Mouse (Mus musculus): ENCODE measurements around the gene Taf1c.

The Taf1c gene

DNA sequence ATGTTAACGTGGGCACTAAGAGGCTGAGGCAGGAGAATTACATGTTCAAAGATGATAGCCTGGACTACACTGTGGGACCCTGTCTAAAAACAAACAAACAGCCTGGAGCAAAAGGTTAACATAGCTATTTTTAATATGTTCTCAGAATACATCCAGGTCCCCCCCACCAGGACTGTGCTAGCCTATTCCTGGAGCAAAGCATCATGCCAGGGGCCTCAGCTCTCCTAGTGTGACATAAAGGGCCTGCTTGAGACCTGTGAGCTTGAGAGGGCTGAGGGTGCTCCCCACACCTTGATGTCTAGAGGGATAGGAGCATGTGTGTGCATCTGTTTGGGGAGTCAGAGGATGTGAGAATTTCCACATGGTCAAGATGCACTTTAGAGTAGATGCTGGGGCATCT, 18.7 kb upstream of the Taf1c start:
- in situ Hi-C loops (cut with MboI; ENCODE audit: unreplicated experiment in 2 of 2) = no loop called here

DNA sequence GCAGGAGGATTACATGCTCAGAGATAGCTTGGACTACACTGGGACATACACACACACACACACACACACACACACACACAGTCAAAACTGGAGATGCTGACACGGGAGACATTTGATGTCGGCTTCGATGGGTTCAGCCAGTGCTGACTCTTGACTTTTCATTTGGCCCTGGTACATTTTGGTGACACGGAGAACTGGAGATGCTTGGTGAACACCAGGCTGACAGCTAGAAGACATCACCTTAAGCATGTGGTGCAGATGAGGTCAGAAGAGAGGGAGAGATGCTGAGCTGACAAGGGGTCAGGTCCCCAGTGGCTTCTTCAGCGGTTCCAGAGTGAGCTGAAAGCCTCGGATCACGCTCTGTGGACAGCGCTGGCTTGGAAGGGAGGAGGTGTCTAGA, 18.0 kb upstream of the Taf1c start:
- in situ Hi-C loops (cut with MboI; ENCODE audit: unreplicated experiment in 2 of 2) = no loop called here

DNA sequence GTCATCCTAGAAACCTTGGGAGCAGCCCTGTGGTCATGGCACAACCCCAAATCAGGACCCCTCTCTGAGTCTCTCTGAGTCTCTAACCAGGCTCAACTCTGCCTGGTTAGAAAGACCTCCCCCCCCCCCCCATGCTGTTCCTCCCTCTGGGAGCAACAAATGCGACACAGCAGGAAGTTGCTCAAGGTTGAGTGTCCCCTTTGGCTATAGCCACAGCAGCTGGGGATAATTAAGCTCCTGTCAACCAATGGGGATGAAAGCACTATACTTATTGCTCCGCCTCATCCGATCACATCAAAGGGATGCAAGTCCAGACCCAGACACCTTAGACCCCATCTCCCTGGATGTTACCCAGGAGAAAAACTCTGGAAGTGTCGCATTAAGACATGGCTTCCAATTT, 17.5 kb upstream of the Taf1c start:
- in situ Hi-C loops (cut with MboI; ENCODE audit: unreplicated experiment in 2 of 2) = no loop called here

GRCm38 (mm10) chr8:119620848-119621465, 15.9 kb upstream of the Taf1c start:
- in situ Hi-C loops (cut with MboI; ENCODE audit: unreplicated experiment in 2 of 2) = no loop called here

GRCm38 (mm10) chr8:119620116-119620840, 15.3 kb upstream of the Taf1c start:
- in situ Hi-C loops (cut with MboI; ENCODE audit: unreplicated experiment in 2 of 2) = no loop called here

- in situ Hi-C loops (cut with MboI; ENCODE audit: unreplicated experiment in 2 of 2) = no loop called here
Observed at GRCm38 (mm10) chr8:119618887-119619286, 13.9 kb upstream of the Taf1c start.

- in situ Hi-C loops (cut with MboI; ENCODE audit: unreplicated experiment in 2 of 2) = no loop called here
Observed at GRCm38 (mm10) chr8:119617586-119617985, 12.6 kb upstream of the Taf1c start.

DNA sequence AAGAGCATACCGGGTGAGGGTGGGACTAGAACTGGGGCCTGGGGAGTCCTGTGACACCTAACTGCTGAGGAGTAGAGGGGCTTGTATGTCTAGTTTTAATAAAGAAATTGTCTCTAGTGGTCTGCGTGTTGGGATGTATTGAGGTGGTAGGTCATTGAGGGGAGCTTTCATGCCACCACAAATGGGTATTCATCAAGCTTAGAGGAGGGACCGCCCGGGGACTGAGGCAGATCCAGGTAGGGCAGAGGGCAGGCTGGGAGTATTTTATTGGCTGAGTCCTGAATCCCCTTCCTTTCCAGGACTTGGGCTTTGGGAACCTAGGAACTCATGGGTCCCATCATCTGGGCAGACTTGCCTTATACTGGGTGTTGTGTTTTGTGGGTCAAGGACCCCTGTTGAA, 11.8 kb upstream of the Taf1c start:
- in situ Hi-C loops (cut with MboI; ENCODE audit: unreplicated experiment in 2 of 2) = no loop called here

- in situ Hi-C loops (cut with MboI; ENCODE audit: unreplicated experiment in 2 of 2) = no loop called here
Observed at GRCm38 (mm10) chr8:119616358-119616757, 11.3 kb upstream of the Taf1c start.

GRCm38 (mm10) chr8:119615096-119615495, 10.1 kb upstream of the Taf1c start:
- in situ Hi-C loops (cut with MboI; ENCODE audit: unreplicated experiment in 2 of 2) = no loop called here

- in situ Hi-C loops (cut with MboI; ENCODE audit: unreplicated experiment in 2 of 2) = no loop called here
Observed at GRCm38 (mm10) chr8:119612471-119612870, 7.4 kb upstream of the Taf1c start, which contains the start of gene Adad2. Gene Adad2, plus strand, starts transcription at chr8:119612747.

DNA sequence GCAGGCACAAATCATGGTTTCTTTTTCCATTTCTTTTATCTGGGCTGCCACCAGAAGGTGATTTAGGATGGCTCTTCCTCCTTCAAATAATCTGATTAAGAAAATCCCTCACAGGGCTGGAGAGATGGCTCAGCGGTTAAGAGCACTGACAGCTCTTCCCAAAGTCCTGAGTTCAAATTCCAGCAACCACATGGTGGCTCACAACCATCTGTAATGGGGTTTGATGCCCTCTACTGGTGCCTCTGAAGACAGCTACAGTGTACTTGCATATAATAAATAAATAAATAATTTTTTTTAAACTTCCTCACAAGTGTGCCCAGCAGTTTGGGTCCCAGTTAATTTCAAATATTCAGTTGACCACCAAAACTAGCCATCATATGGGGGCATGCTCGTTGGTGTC, 1.2 kb upstream of the Taf1c start:
- in situ Hi-C loops (cut with MboI; ENCODE audit: unreplicated experiment in 2 of 2) = loop anchor here (5.0 to 10.0 kb wide), 7 partner anchors 49 to 221 kb away; partner anchors contain the start of gene Mbtps1 (in 1 of the 2)

GRCm38 (mm10) chr8:119604398-119604803, 621 bp downstream of the Taf1c start:
- in situ Hi-C loops (cut with MboI; ENCODE audit: unreplicated experiment in 2 of 2) = loop anchor here (10.0 kb wide), 2 partner anchors 80 to 220 kb away; no protein-coding TSS in a partner anchor

- in situ Hi-C loops (cut with MboI; ENCODE audit: unreplicated experiment in 2 of 2) = loop anchor here (10.0 kb wide), 2 partner anchors 79 to 219 kb away; no protein-coding TSS in a partner anchor
Observed at GRCm38 (mm10) chr8:119603771-119604170, 1.3 kb downstream of the Taf1c start.

GRCm38 (mm10) chr8:119591456-119591855, 13.6 kb downstream of the Taf1c start:
- in situ Hi-C loops (cut with MboI; ENCODE audit: unreplicated experiment in 2 of 2) = loop anchor here in 1 of 2 experiments (5.0 kb wide), 1 partner anchor 34 kb away; the partner anchor contains the start of gene Mbtps1

DNA sequence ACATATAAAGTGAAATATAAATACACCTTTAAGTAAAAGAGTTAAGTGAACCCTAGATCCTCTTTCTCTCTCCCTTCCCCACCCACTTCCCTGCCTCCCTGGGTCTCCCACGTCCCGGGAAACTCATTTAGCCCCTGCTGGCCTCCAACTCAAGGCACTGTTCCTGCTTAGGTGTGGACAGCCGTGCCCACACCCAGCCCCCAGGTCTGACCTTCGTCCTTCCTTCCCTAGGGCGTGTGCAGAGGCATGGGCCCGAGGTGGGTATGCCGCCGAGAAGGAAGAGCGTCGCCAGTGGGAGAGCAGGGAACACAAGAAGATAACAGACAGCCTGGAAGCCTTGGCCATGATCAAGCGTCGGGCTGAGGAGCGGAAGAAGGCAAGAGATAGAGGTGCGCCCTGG, 14.7 kb downstream of the Taf1c start:
- in situ Hi-C loops (cut with MboI; ENCODE audit: unreplicated experiment in 2 of 2) = loop anchor here in 1 of 2 experiments (5.0 kb wide), 1 partner anchor 33 kb away; the partner anchor contains the start of gene Mbtps1

DNA sequence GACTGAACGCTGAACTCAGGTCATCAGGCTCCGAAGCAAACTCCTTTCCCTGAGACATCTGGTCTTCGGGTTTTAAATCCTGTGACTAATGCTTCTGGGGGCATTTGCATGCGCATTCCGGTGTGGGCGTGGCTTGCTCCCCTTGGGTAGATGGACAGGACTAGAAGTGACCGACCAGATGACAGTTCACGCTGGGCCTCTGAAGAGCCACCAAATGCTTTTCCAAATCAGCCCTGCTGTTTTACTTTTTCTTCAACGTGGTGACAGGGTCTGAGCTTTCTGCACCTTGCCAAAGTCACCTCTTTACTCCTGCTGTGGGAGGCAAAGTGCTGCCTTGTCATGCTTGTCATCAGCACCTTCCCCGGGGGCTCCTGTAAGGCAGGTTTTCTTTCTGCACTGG, 16.2 kb downstream of the Taf1c start:
- in situ Hi-C loops (cut with MboI; ENCODE audit: unreplicated experiment in 2 of 2) = no loop called here

DNA sequence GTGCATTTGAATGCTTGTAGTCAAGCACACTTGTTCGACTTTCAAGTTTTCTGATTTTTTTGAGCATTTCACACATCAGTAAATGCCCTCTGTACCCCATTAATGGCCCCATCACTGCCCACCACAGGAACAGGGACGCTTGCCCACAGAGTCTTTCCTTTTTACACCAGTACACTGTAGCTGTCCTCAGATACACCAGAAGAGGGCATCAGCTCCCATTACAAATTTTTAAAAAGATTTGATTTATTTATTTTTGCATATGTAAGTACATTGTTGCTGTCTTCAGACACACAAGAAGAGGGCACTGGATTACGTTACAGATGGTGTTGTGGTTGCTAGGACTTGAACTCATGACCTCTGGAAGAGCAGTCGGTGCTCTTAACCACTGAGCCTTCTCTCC, 16.7 kb downstream of the Taf1c start:
- in situ Hi-C loops (cut with MboI; ENCODE audit: unreplicated experiment in 2 of 2) = no loop called here

- in situ Hi-C loops (cut with MboI; ENCODE audit: unreplicated experiment in 2 of 2) = no loop called here
Observed at GRCm38 (mm10) chr8:119585901-119586300, 19.1 kb downstream of the Taf1c start.

- in situ Hi-C loops (cut with MboI; ENCODE audit: unreplicated experiment in 2 of 2) = no loop called here
Observed at GRCm38 (mm10) chr8:119580441-119581161, 24.4 kb downstream of the Taf1c start.

DNA sequence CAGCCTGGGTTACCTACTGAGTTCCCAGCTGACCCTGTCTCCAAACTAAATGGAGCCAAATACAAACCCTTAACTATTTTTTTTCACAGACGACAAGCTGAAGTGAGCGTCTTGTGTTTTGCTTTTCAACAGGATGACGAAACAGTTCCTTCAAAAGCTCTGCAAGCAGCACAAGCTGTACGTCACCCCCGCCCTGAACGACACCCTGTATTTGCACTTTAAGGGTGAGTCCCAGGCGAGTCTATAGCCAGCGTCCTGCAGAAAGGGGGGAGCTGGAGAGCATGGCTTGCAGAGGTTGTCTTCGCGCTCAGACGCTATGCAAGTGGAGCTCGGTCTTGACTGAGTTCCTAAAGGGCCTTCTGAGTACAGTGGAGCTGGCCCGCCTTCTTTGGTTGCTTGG, 25.9 kb downstream of the Taf1c start:
- in situ Hi-C loops (cut with MboI; ENCODE audit: unreplicated experiment in 2 of 2) = no loop called here
